Mouse (Mus musculus): ENCODE data around the gene Clca3a1.
"Not testable (repeated sequence)": the region's sequence is repeated elsewhere in the genome, so short reads cannot be mapped to it uniquely, and the experiment has no call there.

GRCm38 (mm10) chr3:144756103-144756502 lies 4.7 kb downstream of the Clca3a1 start:
- not testable (repeated sequence) for TF ChIP-seq CTCF, EP300 (IDR thresholded peaks at IDR 0.05; ENCODE audit: low read depth)

Measured in liver, embryonic 14.5 days (tissue).